Mouse (Mus musculus) liver, embryonic 12.5 days (tissue): Measurements from ENCODE around the gene Nwd2. TPM values are rescaled to one million over a fixed set of nuclear protein-coding genes. Genes with fewer than 3 reads are reported as not detected.
A peak's percentile ranks its signal among the peaks of the same experiment; 100 is the strongest.

Source experiments
- ATAC-seq: fragments of 200-750 bp; cut with Nextera tagmentation; 2 replicates; pipeline ENCODE4 v1.8.0; 2017; ENCODE audit warnings: moderate number of reproducible peaks, mild to moderate bottlenecking, moderate library complexity
- H3K27ac ChIP-seq: fragments of 300-500 bp; sonication (generic); 2 replicates; pipeline ENCODE4 v1.5.1; 2016; ENCODE audit warnings: mild to moderate bottlenecking
- H3K27me3 ChIP-seq: fragments of 300-500 bp; sonication (generic); replicated peaks from 2 replicates; pipeline ENCODE4 v1.6.1; 2016; ENCODE audit warnings: mild to moderate bottlenecking, moderate library complexity
- H3K36me3 ChIP-seq: fragments of 300-500 bp; sonication (generic); 2 replicates; pipeline ENCODE4 v1.6.1; 2016; ENCODE audit warnings: mild to moderate bottlenecking, moderate library complexity
- H3K4me1 ChIP-seq: fragments of 300-500 bp; sonication (generic); 2 replicates; pipeline ENCODE4 v1.6.1; 2016
- H3K4me2 ChIP-seq: fragments of 300-500 bp; sonication (generic); 2 replicates; pipeline ENCODE4 v1.6.1; 2016; ENCODE audit warnings: mild to moderate bottlenecking, moderate library complexity
- H3K4me3 ChIP-seq: fragments of 300-500 bp; sonication (generic); 2 replicates; pipeline ENCODE4 v1.5.1; 2016; ENCODE audit warnings: mild to moderate bottlenecking, moderate library complexity
- H3K9ac ChIP-seq: fragments of 300-500 bp; sonication (generic); 2 replicates; pipeline ENCODE4 v1.6.1; 2016; ENCODE audit warnings: mild to moderate bottlenecking, moderate library complexity
- H3K9me3 ChIP-seq: fragments of 300-500 bp; sonication (generic); replicated peaks from 2 replicates; pipeline ENCODE4 v1.6.1; 2016; ENCODE audit warnings: mild to moderate bottlenecking, moderate library complexity
- WGBS: fragments of 180-500 bp; shearing (Covaris S2); methylation state at CpG from one replicate; pipeline ENCODE4 v1.1.7; 2016; ENCODE audit not compliant: insufficient replicate concordance; 5-methylcytosine and 5-hydroxymethylcytosine counted together
- polyA plus RNA-seq: library from polyadenylated mRNA; unstranded; fragments of >200 nt; fragmentation: Nextera tagmentation; extraction: Ambion mirVana; gene quantifications from 2 replicates; pipeline ENCODE4 v1.2.1, GENCODE M21; 2016

Gene Nwd2
- polyA plus RNA-seq, 1 experiment from 2014 or later, result not detected

GRCm38 (mm10) chr5:63821860-63822259 is 173.0 kb downstream of the Nwd2 start:
- Histone ChIP-seq H3K4me2 (no peak overlapping the region), H3K36me3 (no peaks in the 10 kb centered on the region), H3K9me3 (no peaks in the 10 kb centered on the region), H3K4me1 (peaks cover 64% of the 10 kb centered on the region), H3K9ac (no peak overlapping the region), H3K27ac (peak overlapping the region; percentile 64), H3K27me3 (no peaks in the 10 kb centered on the region), H3K4me3 (no peak overlapping the region)
- ATAC-seq, result peak; percentile 87
- WGBS, result 24% methylated on average over 8 of the region's 8 CpGs

- no peak overlapping the region for H3K4me3 ChIP-seq
- peaks cover 73% of the 10 kb centered on the region for H3K4me1 ChIP-seq
- H3K27ac ChIP-seq, result no peak overlapping the region
- no peaks in the 10 kb centered on the region for H3K9me3 ChIP-seq
- no peak overlapping the region for H3K4me2 ChIP-seq
- H3K27me3 ChIP-seq, result no peaks in the 10 kb centered on the region
- H3K9ac ChIP-seq, result no peak overlapping the region
- H3K36me3 ChIP-seq, result no peaks in the 10 kb centered on the region
- WGBS, result 59% methylated on average over 10 of the region's 10 CpGs
- no peak for ATAC-seq
Observed at GRCm38 (mm10) chr5:63823362-63824332, 174.7 kb downstream of the Nwd2 start.

- Histone ChIP-seq H3K4me3 (no peak overlapping the region), H3K9me3 (no peaks in the 10 kb centered on the region), H3K4me1 (peaks cover 76% of the 10 kb centered on the region), H3K36me3 (no peaks in the 10 kb centered on the region), H3K27ac (no peak overlapping the region), H3K27me3 (no peaks in the 10 kb centered on the region), H3K9ac (no peak overlapping the region), H3K4me2 (no peak overlapping the region)
- 45% methylated on average over 8 of the region's 8 CpGs for WGBS
- ATAC-seq, result no peak
Observed at GRCm38 (mm10) chr5:63824599-63825350, 175.9 kb downstream of the Nwd2 start.

GRCm38 (mm10) chr5:63825881-63826280 is 177.0 kb downstream of the Nwd2 start:
- WGBS, result 59% methylated on average over 5 of the region's 5 CpGs
- Histone ChIP-seq H3K27ac (no peak overlapping the region), H3K4me1 (peaks cover 78% of the 10 kb centered on the region)

GRCm38 (mm10) chr5:63827006-63827405 is 178.1 kb downstream of the Nwd2 start:
- ATAC-seq, result no peak
- H3K36me3 ChIP-seq, result no peaks in the 10 kb centered on the region
- H3K27ac ChIP-seq, result peak overlapping the region; percentile 47
- no peaks in the 10 kb centered on the region for H3K9me3 ChIP-seq
- peak overlapping the region; percentile 3; the same call in 1 of the 2 replicates for H3K4me2 ChIP-seq
- no peaks in the 10 kb centered on the region for H3K27me3 ChIP-seq
- H3K9ac ChIP-seq, result no peak overlapping the region
- H3K4me1 ChIP-seq, result peaks cover 78% of the 10 kb centered on the region
- H3K4me3 ChIP-seq, result no peak overlapping the region
- 23% methylated on average over 6 of the region's 6 CpGs for WGBS

More at GRCm38 (mm10) chr5:63825881-63826280, 177.0 kb downstream of the Nwd2 start:
- ATAC-seq, result no peak
- H3K4me2 ChIP-seq, result no peak overlapping the region
- no peak overlapping the region for H3K4me3 ChIP-seq
- H3K9ac ChIP-seq, result no peak overlapping the region
- H3K9me3 ChIP-seq, result no peaks in the 10 kb centered on the region
- no peaks in the 10 kb centered on the region for H3K27me3 ChIP-seq
- H3K36me3 ChIP-seq, result no peaks in the 10 kb centered on the region

GRCm38 (mm10) chr5:63827415-63828053 is 178.6 kb downstream of the Nwd2 start:
- Histone ChIP-seq H3K27ac (peak overlapping the region; percentile 47; the same call in 1 of the 2 replicates), H3K4me2 (peak overlapping the region; percentile 3; the same call in 1 of the 2 replicates), H3K27me3 (no peaks in the 10 kb centered on the region), H3K36me3 (no peaks in the 10 kb centered on the region), H3K9ac (no peak overlapping the region), H3K4me3 (no peak overlapping the region), H3K4me1 (peaks cover 76% of the 10 kb centered on the region), H3K9me3 (no peaks in the 10 kb centered on the region)
- ATAC-seq, result peak; percentile 29; the same call in 1 of the 2 replicates
- WGBS, result 37% methylated on average over 5 of the region's 5 CpGs

- 53% methylated on average over 10 of the region's 10 CpGs for WGBS
- H3K9ac ChIP-seq, result no peak overlapping the region
- H3K4me2 ChIP-seq, result no peak overlapping the region
- ATAC-seq, result no peak
- H3K4me1 ChIP-seq, result peaks cover 66% of the 10 kb centered on the region
- no peak overlapping the region for H3K27ac ChIP-seq
- H3K27me3 ChIP-seq, result no peaks in the 10 kb centered on the region
- H3K9me3 ChIP-seq, result no peaks in the 10 kb centered on the region
- H3K4me3 ChIP-seq, result no peak overlapping the region
- H3K36me3 ChIP-seq, result no peaks in the 10 kb centered on the region
Observed at GRCm38 (mm10) chr5:63828380-63829185, 179.7 kb downstream of the Nwd2 start.

- no peak overlapping the region for H3K9ac ChIP-seq
- WGBS, result 23% methylated on average over 4 of the region's 4 CpGs
- no peak for ATAC-seq
- no peak overlapping the region for H3K27ac ChIP-seq
- peak overlapping the region; percentile 20 for H3K4me2 ChIP-seq
- no peaks in the 10 kb centered on the region for H3K27me3 ChIP-seq
- peaks cover 44% of the 10 kb centered on the region for H3K4me1 ChIP-seq
- H3K36me3 ChIP-seq, result no peaks in the 10 kb centered on the region
- no peaks in the 10 kb centered on the region for H3K9me3 ChIP-seq
- H3K4me3 ChIP-seq, result no peak overlapping the region
Observed at GRCm38 (mm10) chr5:63831054-63831453, 182.2 kb downstream of the Nwd2 start.

GRCm38 (mm10) chr5:63833955-63834354 is 185.1 kb downstream of the Nwd2 start:
- H3K36me3 ChIP-seq, result no peaks in the 10 kb centered on the region
- ATAC-seq, result no peak
- H3K4me3 ChIP-seq, result no peak overlapping the region
- no peak overlapping the region for H3K4me2 ChIP-seq
- no peaks in the 10 kb centered on the region for H3K27me3 ChIP-seq
- no peaks in the 10 kb centered on the region for H3K9me3 ChIP-seq
- peaks cover 37% of the 10 kb centered on the region for H3K4me1 ChIP-seq
- H3K27ac ChIP-seq, result no peak overlapping the region
- 71% methylated on average over 5 of the region's 5 CpGs for WGBS
- H3K9ac ChIP-seq, result no peak overlapping the region

GRCm38 (mm10) chr5:63834435-63834834 is 185.5 kb downstream of the Nwd2 start:
- Histone ChIP-seq H3K9ac (no peak overlapping the region), H3K27ac (no peak overlapping the region), H3K4me1 (peaks cover 37% of the 10 kb centered on the region), H3K27me3 (no peaks in the 10 kb centered on the region), H3K36me3 (no peaks in the 10 kb centered on the region), H3K9me3 (no peaks in the 10 kb centered on the region), H3K4me3 (no peak overlapping the region), H3K4me2 (no peak overlapping the region)
- WGBS, result 78% methylated on average over 3 of the region's 3 CpGs
- ATAC-seq, result no peak

- 39% methylated on average over 5 of the region's 5 CpGs for WGBS
- H3K27ac ChIP-seq, result 0 out of 2 replicates have a peak overlapping the region, but pooled peaks have one; percentile 20
Observed at GRCm38 (mm10) chr5:63837115-63837514, 188.2 kb downstream of the Nwd2 start.

More at GRCm38 (mm10) chr5:63837115-63837514, 188.2 kb downstream of the Nwd2 start:
- H3K4me1 ChIP-seq, result peaks cover 22% of the 10 kb centered on the region
- no peaks in the 10 kb centered on the region for H3K27me3 ChIP-seq
- peak; percentile 58; the same call in 1 of the 2 replicates for ATAC-seq
- no peak overlapping the region for H3K4me3 ChIP-seq
- no peak overlapping the region for H3K9ac ChIP-seq
- H3K4me2 ChIP-seq, result no peak overlapping the region
- no peaks in the 10 kb centered on the region for H3K9me3 ChIP-seq
- H3K36me3 ChIP-seq, result no peaks in the 10 kb centered on the region
